Mouse (Mus musculus): ENCODE results near the gene Usp37. TPM values are rescaled to one million over a fixed set of nuclear protein-coding genes. Genes with fewer than 3 reads are reported as not detected.
"Not testable (repeated sequence)": the region's sequence is repeated elsewhere in the genome, so short reads cannot be mapped to it uniquely, and the experiment has no call there.

The Usp37 gene
- polyA plus RNA-seq, 1 experiment from 2014 or later, result 12.0 TPM

- Histone ChIP-seq H3K27me3 (no peaks in the 10 kb centered on the region), H3K4me2 (no peak overlapping the region), H3K4me1 (replicated peaks) (no peaks in the 10 kb centered on the region), H3K36me3 (replicated peaks) (peaks cover 78% of the 10 kb centered on the region), H3K9ac (no peak overlapping the region), H3K9me3 (replicated peaks) (no peaks in the 10 kb centered on the region), H3K27ac (replicated peaks) (no peak overlapping the region), H3K4me3 (replicated peaks) (no peak overlapping the region)
- peak; percentile 42; the same call in 1 of the 2 replicates for ATAC-seq (ENCODE audit: insufficient read depth)
- WGBS (ENCODE audit: insufficient replicate concordance), result 78% methylated on average over 7 of the region's 7 CpGs
Observed at GRCm38 (mm10) chr1:74528589-74528988, 15.5 kb downstream of the Usp37 start.

- Histone ChIP-seq H3K27ac (replicated peaks) (no peak overlapping the region), H3K36me3 (replicated peaks) (peaks cover 88% of the 10 kb centered on the region)
- ATAC-seq (ENCODE audit: insufficient read depth), result no peak
Observed at GRCm38 (mm10) chr1:74524746-74525145, 19.3 kb downstream of the Usp37 start.

GRCm38 (mm10) chr1:74519875-74520274 lies 24.2 kb downstream of the Usp37 start:
- H3K36me3 ChIP-seq (replicated peaks), result peaks cover 74% of the 10 kb centered on the region
- no peak overlapping the region for H3K9ac ChIP-seq
- no peaks in the 10 kb centered on the region for H3K9me3 ChIP-seq (replicated peaks)

More at GRCm38 (mm10) chr1:74524746-74525145, 19.3 kb downstream of the Usp37 start:
- no peaks in the 10 kb centered on the region for H3K4me1 ChIP-seq (replicated peaks)
- no peak overlapping the region for H3K9ac ChIP-seq
- H3K4me2 ChIP-seq, result no peak overlapping the region
- no peaks in the 10 kb centered on the region for H3K27me3 ChIP-seq
- H3K9me3 ChIP-seq (replicated peaks), result no peaks in the 10 kb centered on the region
- 76% methylated on average over 4 of the region's 4 CpGs for WGBS (ENCODE audit: insufficient replicate concordance)
- no peak overlapping the region for H3K4me3 ChIP-seq (replicated peaks)

GRCm38 (mm10) chr1:74512999-74513398 lies 31.1 kb downstream of the Usp37 start:
- not testable (repeated sequence) for H3K4me2 ChIP-seq; H3K9ac ChIP-seq; H3K27ac ChIP-seq (replicated peaks); H3K27me3 ChIP-seq; H3K4me3 ChIP-seq (replicated peaks); ATAC-seq (ENCODE audit: insufficient read depth); H3K9me3 ChIP-seq (replicated peaks)
- WGBS (ENCODE audit: insufficient replicate concordance), result 81% methylated on average over 1 of the region's 1 CpGs
- Histone ChIP-seq H3K4me1 (replicated peaks) (peaks cover 44% of the 10 kb centered on the region), H3K36me3 (replicated peaks) (peaks cover 52% of the 10 kb centered on the region)

More at GRCm38 (mm10) chr1:74519875-74520274, 24.2 kb downstream of the Usp37 start:
- Histone ChIP-seq H3K4me2 (no peak overlapping the region), H3K27ac (replicated peaks) (no peak overlapping the region), H3K27me3 (no peaks in the 10 kb centered on the region), H3K4me3 (replicated peaks) (no peak overlapping the region), H3K4me1 (replicated peaks) (no peaks in the 10 kb centered on the region)
- ATAC-seq (ENCODE audit: insufficient read depth), result no peak

GRCm38 (mm10) chr1:74511306-74511705 lies 32.8 kb downstream of the Usp37 start:
- H3K4me1 ChIP-seq (replicated peaks), result peaks cover 56% of the 10 kb centered on the region
- ATAC-seq (ENCODE audit: insufficient read depth), result no peak

GRCm38 (mm10) chr1:74507780-74508179 lies 36.3 kb downstream of the Usp37 start:
- H3K4me3 ChIP-seq (replicated peaks), result peak overlapping the region; percentile 92
- peak overlapping the region; percentile 91; the same call in 1 of the 2 replicates for H3K27ac ChIP-seq (replicated peaks)
- no peaks in the 10 kb centered on the region for H3K9me3 ChIP-seq (replicated peaks)
- peaks cover 24% of the 10 kb centered on the region for H3K36me3 ChIP-seq (replicated peaks)
- peaks cover 55% of the 10 kb centered on the region for H3K4me1 ChIP-seq (replicated peaks)
- H3K9ac ChIP-seq, result peak overlapping the region; percentile 95
- ATAC-seq (ENCODE audit: insufficient read depth), result no peak
- peak overlapping the region; percentile 89 for H3K4me2 ChIP-seq
- 84% methylated on average over 2 of the region's 2 CpGs for WGBS (ENCODE audit: insufficient replicate concordance)
- no peaks in the 10 kb centered on the region for H3K27me3 ChIP-seq

More at GRCm38 (mm10) chr1:74511306-74511705, 32.8 kb downstream of the Usp37 start:
- H3K9ac ChIP-seq, result no peak overlapping the region
- H3K27me3 ChIP-seq, result no peaks in the 10 kb centered on the region
- H3K36me3 ChIP-seq (replicated peaks), result peaks cover 45% of the 10 kb centered on the region
- H3K4me3 ChIP-seq (replicated peaks), result no peak overlapping the region
- H3K9me3 ChIP-seq (replicated peaks), result no peaks in the 10 kb centered on the region
- no peak overlapping the region for H3K4me2 ChIP-seq
- 83% methylated on average over 5 of the region's 5 CpGs for WGBS (ENCODE audit: insufficient replicate concordance)
- H3K27ac ChIP-seq (replicated peaks), result no peak overlapping the region

- peak; percentile 25; the same call in 1 of the 2 replicates for ATAC-seq (ENCODE audit: insufficient read depth)
- Histone ChIP-seq H3K4me3 (replicated peaks) (peak overlapping the region; percentile 92), H3K4me1 (replicated peaks) (peaks cover 55% of the 10 kb centered on the region), H3K27ac (replicated peaks) (peak overlapping the region; percentile 91), H3K9ac (peak overlapping the region; percentile 95), H3K9me3 (replicated peaks) (no peaks in the 10 kb centered on the region), H3K4me2 (peak overlapping the region; percentile 89), H3K27me3 (no peaks in the 10 kb centered on the region), H3K36me3 (replicated peaks) (peaks cover 17% of the 10 kb centered on the region)
- under 1% methylated on average over 34 of the region's 34 CpGs for WGBS (ENCODE audit: insufficient replicate concordance)
Observed at GRCm38 (mm10) chr1:74506471-74506881, 37.6 kb downstream of the Usp37 start.

GRCm38 (mm10) chr1:74505721-74506464 lies 38.2 kb downstream of the Usp37 start, which contains the start of gene Cnot9:
TSS of gene Cnot9 (plus strand) at chr1:74506058.
- Histone ChIP-seq H3K27ac (replicated peaks) (peak within 1 kb of the TSS; percentile 91), H3K4me3 (replicated peaks) (peak within 1 kb of the TSS; percentile 92), H3K9ac (peak within 1 kb of the TSS; percentile 95), H3K4me2 (peak within 1 kb of the TSS; percentile 89), H3K4me1 (replicated peaks) (peaks cover 55% of the 10 kb centered on the region), H3K27me3 (no peaks in the 10 kb centered on the region), H3K9me3 (replicated peaks) (no peaks in the 10 kb centered on the region), H3K36me3 (replicated peaks) (peaks cover 17% of the 10 kb centered on the region)
- ATAC-seq (ENCODE audit: insufficient read depth), result peak; percentile 96
- under 1% methylated on average over 64 of the region's 64 CpGs for whole genome bisulfite sequencing (ENCODE audit: insufficient replicate concordance)

- ATAC-seq (ENCODE audit: insufficient read depth), result peak; percentile 51
- Histone ChIP-seq H3K36me3 (replicated peaks) (peaks cover 17% of the 10 kb centered on the region), H3K27me3 (no peaks in the 10 kb centered on the region), H3K9me3 (replicated peaks) (no peaks in the 10 kb centered on the region), H3K4me1 (replicated peaks) (peaks cover 52% of the 10 kb centered on the region), H3K27ac (replicated peaks) (peak overlapping the region; percentile 91), H3K9ac (peak overlapping the region; percentile 85), H3K4me2 (peak overlapping the region; percentile 89), H3K4me3 (replicated peaks) (peak overlapping the region; percentile 92)
- under 1% methylated on average over 22 of the region's 22 CpGs for WGBS (ENCODE audit: insufficient replicate concordance)
Observed at GRCm38 (mm10) chr1:74505393-74505720, 38.7 kb downstream of the Usp37 start.

GRCm38 (mm10) chr1:74501106-74501505 lies 43.0 kb downstream of the Usp37 start:
- no peak overlapping the region for H3K4me2 ChIP-seq
- H3K9ac ChIP-seq, result no peak overlapping the region
- no peaks in the 10 kb centered on the region for H3K27me3 ChIP-seq
- H3K4me1 ChIP-seq (replicated peaks), result peaks cover 21% of the 10 kb centered on the region
- no peak overlapping the region for H3K4me3 ChIP-seq (replicated peaks)
- WGBS (ENCODE audit: insufficient replicate concordance), result 75% methylated on average over 1 of the region's 1 CpGs
- peaks cover 18% of the 10 kb centered on the region for H3K36me3 ChIP-seq (replicated peaks)
- H3K9me3 ChIP-seq (replicated peaks), result no peaks in the 10 kb centered on the region
- no peak overlapping the region for H3K27ac ChIP-seq (replicated peaks)
- no peak for ATAC-seq (ENCODE audit: insufficient read depth)

GRCm38 (mm10) chr1:74485792-74486191 lies 58.3 kb downstream of the Usp37 start:
- H3K27ac ChIP-seq (replicated peaks), result no peak overlapping the region
- no peak overlapping the region for H3K4me2 ChIP-seq
- no peaks in the 10 kb centered on the region for H3K9me3 ChIP-seq (replicated peaks)
- H3K4me3 ChIP-seq (replicated peaks), result no peak overlapping the region
- H3K27me3 ChIP-seq, result no peaks in the 10 kb centered on the region
- peaks cover 84% of the 10 kb centered on the region for H3K36me3 ChIP-seq (replicated peaks)
- ATAC-seq (ENCODE audit: insufficient read depth), result no peak
- 88% methylated on average over 5 of the region's 5 CpGs for WGBS (ENCODE audit: insufficient replicate concordance)
- no peak overlapping the region for H3K9ac ChIP-seq
- H3K4me1 ChIP-seq (replicated peaks), result no peaks in the 10 kb centered on the region

Measured in liver, embryonic 15.5 days (tissue).